Mouse (Mus musculus) heart, embryonic 16.5 days (tissue): ENCODE data around the gene Rpl34. TPM values are rescaled to one million over a fixed set of nuclear protein-coding genes. Genes with fewer than 3 reads are reported as not detected.
A peak's percentile ranks its signal among the peaks of the same experiment; 100 is the strongest.

Experiments
- ATAC-seq: fragments of 200-750 bp; cut with Nextera tagmentation; replicated peaks from 2 replicates; pipeline ENCODE4 v1.8.0; 2017; ENCODE audit warnings: moderate number of reproducible peaks; ENCODE audit not compliant: insufficient read depth, low FRiP score; ENCODE audit errors: extremely low read depth
- H3K27ac ChIP-seq: fragments of 300-500 bp; sonication (generic); 2 replicates; pipeline ENCODE4 v1.5.1; 2014; ENCODE audit warnings: mild to moderate bottlenecking, low read length, control low read depth, moderate library complexity
- H3K27me3 ChIP-seq: fragments of 300-500 bp; sonication (generic); 2 replicates; pipeline ENCODE4 v1.6.1; 2014; ENCODE audit warnings: low read length, mixed read lengths; ENCODE audit not compliant: control insufficient read depth, insufficient read depth
- H3K36me3 ChIP-seq: fragments of 300-500 bp; sonication (generic); 2 replicates; pipeline ENCODE4 v1.6.1; 2014; ENCODE audit not compliant: control insufficient read depth, insufficient read depth
- H3K4me1 ChIP-seq: fragments of 300-500 bp; sonication (generic); 2 replicates; pipeline ENCODE4 v1.6.1; 2014; ENCODE audit warnings: low read length, mixed read lengths; ENCODE audit not compliant: control insufficient read depth, insufficient read depth
- H3K4me2 ChIP-seq: fragments of 300-500 bp; sonication (generic); 2 replicates; pipeline ENCODE4 v1.6.1; 2014; ENCODE audit warnings: low read depth, mild to moderate bottlenecking, control low read depth, low read length
- H3K4me3 ChIP-seq: fragments of 300-500 bp; sonication (generic); 2 replicates; pipeline ENCODE4 v1.5.1; 2014; ENCODE audit warnings: mild to moderate bottlenecking, control low read depth, low read length
- H3K9ac ChIP-seq: fragments of 300-500 bp; sonication (generic); 2 replicates; pipeline ENCODE4 v1.6.1; 2014; ENCODE audit warnings: low read length, control low read depth
- H3K9me3 ChIP-seq: fragments of 300-500 bp; sonication (generic); replicated peaks from 2 replicates; pipeline ENCODE4 v1.6.1; 2016; ENCODE audit warnings: low read length; ENCODE audit not compliant: control insufficient read depth
- WGBS: fragments of 180-500 bp; shearing (Covaris S2); extraction: QIAGEN DNeasy Blood & Tissue Kit; methylation state at CpG from one replicate; pipeline ENCODE4 v1.1.7; 2014; 5-methylcytosine and 5-hydroxymethylcytosine counted together
- polyA plus RNA-seq: library from polyadenylated mRNA; unstranded; fragments of >200 nt; fragmentation: Nextera tagmentation; extraction: Ambion mirVana; gene quantifications from 2 replicates; pipeline ENCODE4 v1.2.1, GENCODE M21; 2015

Gene Rpl34
- polyA plus RNA-seq, 1 experiment from 2014 or later, result 445 TPM

DNA sequence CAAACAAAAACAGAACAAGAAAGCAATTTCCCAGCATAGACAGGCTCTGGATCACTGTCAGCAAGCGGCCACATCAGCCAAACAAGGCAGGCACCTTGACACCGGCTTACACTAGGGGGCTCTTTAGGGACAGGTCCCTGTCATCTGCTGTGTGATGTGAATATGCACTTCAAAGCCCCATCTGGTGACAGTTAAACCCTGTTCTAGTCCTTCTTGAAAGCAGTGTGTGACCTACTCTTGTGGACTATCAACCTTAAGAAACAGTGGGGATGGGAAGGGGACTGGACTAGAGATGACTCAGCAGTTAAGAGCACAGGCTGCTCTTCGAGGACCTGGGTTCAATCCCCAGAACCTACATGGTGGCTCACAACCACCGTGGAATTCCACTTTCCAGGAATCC lies 32.6 kb downstream of the Rpl34 start:
- ATAC-seq, result no peak
- H3K4me2 ChIP-seq, result no peak overlapping the region
- H3K9me3 ChIP-seq, result no peaks in the 10 kb centered on the region
- H3K4me1 ChIP-seq, result no peaks in the 10 kb centered on the region
- no peaks in the 10 kb centered on the region for H3K27me3 ChIP-seq
- H3K36me3 ChIP-seq, result peaks cover 29% of the 10 kb centered on the region
- H3K27ac ChIP-seq, result no peak overlapping the region
- H3K4me3 ChIP-seq, result no peak overlapping the region
- 72% methylated on average over 4 of the region's 4 CpGs for WGBS
- H3K9ac ChIP-seq, result no peak overlapping the region

DNA sequence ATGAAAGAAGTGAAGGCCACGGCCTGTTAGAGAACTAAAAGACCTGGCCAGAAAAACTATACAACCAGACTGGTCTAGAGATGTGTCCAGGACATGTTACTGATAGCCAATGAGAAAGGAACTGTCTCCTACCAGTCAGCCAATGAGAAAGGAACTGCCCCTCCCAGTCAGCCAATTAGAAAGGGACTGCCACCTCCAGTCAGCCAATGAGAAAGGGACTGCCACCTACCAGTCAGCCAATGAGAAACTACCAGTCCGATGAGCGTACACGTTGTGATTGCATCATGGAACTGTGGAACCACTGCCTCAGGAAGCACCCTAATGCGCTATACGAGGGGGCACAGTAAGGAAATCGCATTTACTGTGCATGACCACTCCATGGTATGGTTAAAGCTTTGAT lies 35.5 kb downstream of the Rpl34 start:
- peaks cover 11% of the 10 kb centered on the region for H3K36me3 ChIP-seq
- H3K9me3 ChIP-seq, result no peaks in the 10 kb centered on the region
- WGBS, result 88% methylated on average over 7 of the region's 7 CpGs
- no peak for ATAC-seq
- H3K9ac ChIP-seq, result no peak overlapping the region
- H3K4me3 ChIP-seq, result no peak overlapping the region
- no peak overlapping the region for H3K27ac ChIP-seq
- no peak overlapping the region for H3K4me2 ChIP-seq
- H3K4me1 ChIP-seq, result peaks cover 6% of the 10 kb centered on the region
- H3K27me3 ChIP-seq, result no peaks in the 10 kb centered on the region

- no peaks in the 10 kb centered on the region for H3K27me3 ChIP-seq
- H3K27ac ChIP-seq, result no peak overlapping the region
- H3K9ac ChIP-seq, result no peak overlapping the region
- ATAC-seq, result no peak
- no peaks in the 10 kb centered on the region for H3K9me3 ChIP-seq
- no peak overlapping the region for H3K4me2 ChIP-seq
- peaks cover 11% of the 10 kb centered on the region for H3K36me3 ChIP-seq
- H3K4me3 ChIP-seq, result no peak overlapping the region
- H3K4me1 ChIP-seq, result peaks cover 6% of the 10 kb centered on the region
- 62% methylated on average over 9 of the region's 9 CpGs for WGBS
Observed at GRCm38 (mm10) chr3:130694041-130694593, 36.1 kb downstream of the Rpl34 start.

DNA sequence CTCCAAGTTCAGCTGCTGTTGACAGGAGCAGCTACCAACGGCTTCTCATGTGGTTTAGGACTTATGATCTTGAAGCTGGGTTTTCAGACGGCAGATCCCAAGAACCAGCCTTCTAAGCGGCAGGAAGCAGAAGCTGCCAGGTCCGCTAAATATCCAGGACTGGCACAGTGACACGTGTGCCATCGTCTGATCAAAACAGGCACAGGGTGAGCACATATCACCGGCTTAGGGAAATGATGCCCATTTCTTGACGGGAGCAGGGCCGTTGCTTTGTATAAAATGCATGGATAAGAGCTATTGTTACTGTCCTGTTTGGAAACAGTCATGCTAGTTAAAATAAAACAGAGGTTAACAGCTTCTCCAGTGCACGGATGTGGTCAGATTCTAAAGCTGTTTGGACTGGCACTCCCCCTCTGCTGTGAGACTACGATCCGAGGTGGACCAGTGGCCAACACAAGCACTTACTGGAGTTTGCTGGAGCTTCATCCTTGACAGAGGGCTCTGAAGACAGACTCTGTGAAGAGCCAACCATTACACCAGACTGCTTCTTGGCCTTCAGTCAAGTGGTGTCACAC lies 38.5 kb downstream of the Rpl34 start:
- ATAC-seq, result peak; percentile 16; the same call in 1 of the 2 replicates
- H3K4me3 ChIP-seq, result peak overlapping the region; percentile 59
- H3K36me3 ChIP-seq, result peaks cover 11% of the 10 kb centered on the region
- H3K9ac ChIP-seq, result peak overlapping the region; percentile 72
- H3K9me3 ChIP-seq, result no peaks in the 10 kb centered on the region
- WGBS, result 21% methylated on average over 12 of the region's 12 CpGs
- H3K27me3 ChIP-seq, result no peaks in the 10 kb centered on the region
- peak overlapping the region; percentile 83 for H3K27ac ChIP-seq
- H3K4me1 ChIP-seq, result peaks cover 6% of the 10 kb centered on the region
- H3K4me2 ChIP-seq, result peak overlapping the region; percentile 87

DNA sequence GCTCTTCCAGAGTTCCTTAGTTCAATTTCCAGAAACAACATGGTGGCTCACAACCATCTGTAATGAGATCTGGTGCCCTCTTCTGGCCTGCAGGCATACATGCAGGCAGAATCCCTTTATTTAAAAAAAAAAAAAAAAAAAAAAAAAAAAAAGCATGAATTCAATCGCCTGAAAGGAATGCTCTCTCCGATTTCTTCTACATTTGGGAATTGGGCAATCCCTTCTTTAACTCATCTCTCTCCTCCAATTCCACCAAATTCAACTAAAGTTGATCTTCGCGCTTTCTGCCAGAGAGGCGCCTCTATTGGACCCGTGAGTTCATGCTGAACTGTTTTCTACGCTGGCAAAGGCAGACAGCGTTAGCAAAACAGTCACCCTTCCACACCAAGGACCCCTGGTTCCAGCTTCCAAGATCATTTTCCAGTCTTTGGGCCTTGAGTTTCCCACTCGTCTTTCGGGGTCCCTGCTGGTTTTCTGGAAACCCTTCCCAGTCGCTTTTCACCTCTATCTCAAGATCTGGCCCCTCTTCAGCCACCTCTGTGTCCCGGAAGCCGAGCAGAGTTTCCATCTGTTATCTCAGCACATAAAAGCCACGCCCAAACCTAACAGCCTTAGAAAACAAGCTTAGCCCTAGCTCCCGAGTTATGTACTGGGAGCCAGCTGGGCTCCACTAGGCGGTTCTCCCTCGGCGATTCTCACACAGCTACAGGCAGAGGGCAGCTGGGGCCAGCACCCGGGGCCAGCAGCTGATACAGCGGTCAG lies 39.2 kb downstream of the Rpl34 start:
- H3K27ac ChIP-seq, result peak overlapping the region; percentile 83
- no peaks in the 10 kb centered on the region for H3K27me3 ChIP-seq
- no peaks in the 10 kb centered on the region for H3K9me3 ChIP-seq
- peak overlapping the region; percentile 59 for H3K4me3 ChIP-seq
- peaks cover 11% of the 10 kb centered on the region for H3K36me3 ChIP-seq
- 7% methylated on average over 20 of the region's 20 CpGs for WGBS
- H3K9ac ChIP-seq, result peak overlapping the region; percentile 72
- peak; percentile 79 for ATAC-seq
- H3K4me1 ChIP-seq, result peaks cover 6% of the 10 kb centered on the region
- peak overlapping the region; percentile 87 for H3K4me2 ChIP-seq

DNA sequence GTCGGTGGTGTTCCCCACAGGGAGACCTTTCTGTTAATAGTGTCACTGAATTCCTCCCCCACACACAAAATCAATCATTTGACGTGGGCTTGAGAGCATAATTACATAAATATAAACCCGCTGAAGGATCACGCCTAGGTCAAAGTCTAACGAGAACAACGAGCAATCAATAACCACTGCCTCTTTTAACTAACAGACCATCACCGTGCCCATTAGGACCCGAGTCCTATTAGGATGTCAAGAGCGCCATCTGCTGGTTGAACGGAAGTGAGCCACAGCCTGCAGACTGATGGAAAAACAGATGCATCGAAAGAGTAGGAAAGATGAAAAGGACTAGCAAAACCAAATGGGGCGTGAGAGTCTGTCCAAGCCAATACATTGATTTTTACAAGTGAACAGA lies 40.6 kb downstream of the Rpl34 start:
- Histone ChIP-seq H3K4me2 (no peak overlapping the region), H3K4me3 (no peak overlapping the region), H3K36me3 (peaks cover under 1% of the 10 kb centered on the region), H3K9me3 (no peaks in the 10 kb centered on the region), H3K27ac (no peak overlapping the region), H3K9ac (no peak overlapping the region), H3K27me3 (no peaks in the 10 kb centered on the region), H3K4me1 (peaks cover 6% of the 10 kb centered on the region)
- WGBS, result 22% methylated on average over 12 of the region's 12 CpGs
- no peak; the same call in 1 of the 2 replicates for ATAC-seq

- Histone ChIP-seq H3K4me3 (no peak overlapping the region), H3K4me2 (no peak overlapping the region), H3K4me1 (peaks cover 6% of the 10 kb centered on the region), H3K27ac (no peak overlapping the region), H3K9me3 (no peaks in the 10 kb centered on the region), H3K9ac (no peak overlapping the region), H3K36me3 (no peaks in the 10 kb centered on the region), H3K27me3 (no peaks in the 10 kb centered on the region)
- 88% methylated on average over 1 of the region's 1 CpGs for WGBS
- no peak for ATAC-seq
Observed at GRCm38 (mm10) chr3:130687051-130687450, 43.1 kb downstream of the Rpl34 start.

- 84% methylated on average over 8 of the region's 8 CpGs for WGBS
- no peak for ATAC-seq
- no peaks in the 10 kb centered on the region for H3K36me3 ChIP-seq
Observed at GRCm38 (mm10) chr3:130685014-130685366, 45.2 kb downstream of the Rpl34 start.

More at GRCm38 (mm10) chr3:130685014-130685366, 45.2 kb downstream of the Rpl34 start:
- no peaks in the 10 kb centered on the region for H3K4me1 ChIP-seq
- no peak overlapping the region for H3K9ac ChIP-seq
- 0 out of 2 replicates have a peak, but pooled peaks cover 3% of the 10 kb centered on the region for H3K27me3 ChIP-seq
- H3K4me2 ChIP-seq, result no peak overlapping the region
- H3K27ac ChIP-seq, result no peak overlapping the region
- no peak overlapping the region for H3K4me3 ChIP-seq
- no peaks in the 10 kb centered on the region for H3K9me3 ChIP-seq
